Mouse (Mus musculus) forebrain, embryonic 14.5 days (tissue): ENCODE data around the gene Angpt4. TPM values are rescaled to one million over a fixed set of nuclear protein-coding genes. Genes with fewer than 3 reads are reported as not detected.
A peak's percentile ranks its signal among the peaks of the same experiment; 100 is the strongest.

Experiments used
- ATAC-seq: fragments of 200-750 bp; cut with Nextera tagmentation; 2 replicates; pipeline ENCODE4 v1.8.0; 2017; ENCODE audit warnings: mild to moderate bottlenecking, moderate library complexity
- DNase-seq: peaks from one replicate; pipeline ENCODE4 v3.0.0-alpha.2; 2015; ENCODE audit warnings: low spot score
- H3K27ac ChIP-seq: fragments of 300-500 bp; sonication (generic); 2 replicates; pipeline ENCODE4 v1.5.1; 2014; ENCODE audit warnings: low read depth, mild to moderate bottlenecking, control low read depth, low read length, moderate library complexity
- H3K27me3 ChIP-seq: fragments of 300-500 bp; sonication (generic); replicated peaks from 2 replicates; pipeline ENCODE4 v1.6.1; 2014; ENCODE audit warnings: low read length, control low read depth, mixed read lengths; ENCODE audit not compliant: control insufficient read depth, insufficient read depth
- H3K36me3 ChIP-seq: fragments of 300-500 bp; sonication (generic); 2 replicates; pipeline ENCODE4 v1.6.1; 2014; ENCODE audit warnings: low read length, control low read depth; ENCODE audit not compliant: control insufficient read depth, insufficient read depth
- H3K4me1 ChIP-seq: fragments of 300-500 bp; sonication (generic); 2 replicates; pipeline ENCODE4 v1.6.1; 2014; ENCODE audit warnings: antibody characterized with exemption, low read length, control low read depth; ENCODE audit not compliant: control insufficient read depth, insufficient read depth
- H3K4me2 ChIP-seq: fragments of 300-500 bp; sonication (generic); 2 replicates; pipeline ENCODE4 v1.6.1; 2014; ENCODE audit warnings: mild to moderate bottlenecking, control low read depth, low read length
- H3K4me3 ChIP-seq: fragments of 300-500 bp; sonication (generic); 2 replicates; pipeline ENCODE4 v1.5.1; 2014; ENCODE audit warnings: low read depth, low read length, control low read depth
- H3K9ac ChIP-seq: fragments of 300-500 bp; sonication (generic); 2 replicates; pipeline ENCODE4 v1.6.1; 2014; ENCODE audit warnings: mild to moderate bottlenecking, low read length, control low read depth, moderate library complexity
- H3K9me3 ChIP-seq: fragments of 300-500 bp; sonication (generic); replicated peaks from 2 replicates; pipeline ENCODE4 v1.6.1; 2016; ENCODE audit warnings: low read length, control low read depth, mixed read lengths; ENCODE audit not compliant: control insufficient read depth
- WGBS: fragments of 180-500 bp; shearing (Covaris S2); extraction: QIAGEN DNeasy Blood & Tissue Kit; methylation state at CpG from one replicate; pipeline ENCODE4 v1.1.7; 2014; 5-methylcytosine and 5-hydroxymethylcytosine counted together
- polyA plus RNA-seq: library from polyadenylated mRNA; unstranded; fragments of >200 nt; fragmentation: Nextera tagmentation; extraction: Ambion mirVana; gene quantifications from 2 replicates; pipeline ENCODE4 v1.2.1, GENCODE M21; 2014

The Angpt4 gene
- polyA plus RNA-seq, 1 experiment from 2014 or later = not detected

- Histone ChIP-seq H3K36me3 (no peaks in the 10 kb centered on the region), H3K4me3 (no peak overlapping the region), H3K27me3 (no peaks in the 10 kb centered on the region), H3K9ac (no peak overlapping the region), H3K4me2 (no peak overlapping the region), H3K27ac (no peak overlapping the region), H3K9me3 (no peaks in the 10 kb centered on the region), H3K4me1 (no peaks in the 10 kb centered on the region)
- no peak for ATAC-seq
- DNase-seq = no peak
- 69% methylated on average over 2 of the region's 2 CpGs for WGBS
Measured at GRCm38 (mm10) chr2:151944106-151944505, 33.1 kb downstream of the Angpt4 start.

GRCm38 (mm10) chr2:151947617-151948016 lies 36.6 kb downstream of the Angpt4 start:
- WGBS = 89% methylated on average over 2 of the region's 2 CpGs

GRCm38 (mm10) chr2:151948311-151948710 lies 37.3 kb downstream of the Angpt4 start:
- Histone ChIP-seq H3K36me3 (no peaks in the 10 kb centered on the region), H3K27ac (no peak overlapping the region), H3K4me3 (no peak overlapping the region), H3K27me3 (no peaks in the 10 kb centered on the region), H3K9ac (no peak overlapping the region), H3K4me1 (no peaks in the 10 kb centered on the region), H3K9me3 (no peaks in the 10 kb centered on the region), H3K4me2 (no peak overlapping the region)
- ATAC-seq (no peak), DNase-seq (no peak)
- WGBS = 87% methylated on average over 7 of the region's 7 CpGs

More at GRCm38 (mm10) chr2:151947617-151948016, 36.6 kb downstream of the Angpt4 start:
- ATAC-seq (no peak), DNase-seq (no peak)
- Histone ChIP-seq H3K4me3 (no peak overlapping the region), H3K27ac (no peak overlapping the region), H3K27me3 (no peaks in the 10 kb centered on the region), H3K4me2 (no peak overlapping the region), H3K9me3 (no peaks in the 10 kb centered on the region), H3K4me1 (no peaks in the 10 kb centered on the region), H3K9ac (no peak overlapping the region), H3K36me3 (no peaks in the 10 kb centered on the region)

GRCm38 (mm10) chr2:151949082-151949774 lies 38.2 kb downstream of the Angpt4 start:
- no peak overlapping the region for H3K4me2 ChIP-seq
- ATAC-seq = peak; percentile 44; the same call in 1 of the 2 replicates

GRCm38 (mm10) chr2:151953665-151954064 lies 42.7 kb downstream of the Angpt4 start:
- H3K27ac ChIP-seq = no peak overlapping the region
- H3K4me1 ChIP-seq = peaks cover 4% of the 10 kb centered on the region; the same call in 1 of the 2 replicates
- H3K9ac ChIP-seq = no peak overlapping the region
- H3K27me3 ChIP-seq = no peaks in the 10 kb centered on the region
- no peak overlapping the region for H3K4me3 ChIP-seq
- ATAC-seq (no peak), DNase-seq (no peak)
- 88% methylated on average over 8 of the region's 8 CpGs for WGBS
- H3K36me3 ChIP-seq = no peaks in the 10 kb centered on the region
- no peaks in the 10 kb centered on the region for H3K9me3 ChIP-seq
- H3K4me2 ChIP-seq = no peak overlapping the region

More at GRCm38 (mm10) chr2:151949082-151949774, 38.2 kb downstream of the Angpt4 start:
- Histone ChIP-seq H3K36me3 (no peaks in the 10 kb centered on the region), H3K27me3 (no peaks in the 10 kb centered on the region), H3K27ac (no peak overlapping the region), H3K4me3 (no peak overlapping the region), H3K9me3 (no peaks in the 10 kb centered on the region), H3K9ac (no peak overlapping the region), H3K4me1 (no peaks in the 10 kb centered on the region)
- WGBS = 63% methylated on average over 2 of the region's 2 CpGs
- DNase-seq = peak; percentile 51

- Histone ChIP-seq H3K9ac (no peak overlapping the region), H3K4me1 (peaks cover 5% of the 10 kb centered on the region), H3K4me3 (no peak overlapping the region), H3K9me3 (no peaks in the 10 kb centered on the region), H3K27me3 (no peaks in the 10 kb centered on the region), H3K4me2 (no peak overlapping the region), H3K36me3 (no peaks in the 10 kb centered on the region), H3K27ac (no peak overlapping the region)
- 63% methylated on average over 4 of the region's 4 CpGs for WGBS
- ATAC-seq (peak; percentile 28; the same call in 1 of the 2 replicates), DNase-seq (no peak)
Measured at GRCm38 (mm10) chr2:151956500-151957137, 45.6 kb downstream of the Angpt4 start.

GRCm38 (mm10) chr2:151959274-151959673 lies 48.3 kb downstream of the Angpt4 start:
- no peaks in the 10 kb centered on the region for H3K36me3 ChIP-seq
- no peak overlapping the region for H3K4me3 ChIP-seq
- ATAC-seq (no peak), DNase-seq (no peak)
- H3K27me3 ChIP-seq = no peaks in the 10 kb centered on the region
- H3K9ac ChIP-seq = no peak overlapping the region
- WGBS = 54% methylated on average over 5 of the region's 5 CpGs
- H3K27ac ChIP-seq = no peak overlapping the region
- peaks cover 19% of the 10 kb centered on the region for H3K4me1 ChIP-seq
- H3K9me3 ChIP-seq = no peaks in the 10 kb centered on the region
- no peak overlapping the region for H3K4me2 ChIP-seq

GRCm38 (mm10) chr2:151961284-151962196 lies 50.5 kb downstream of the Angpt4 start:
- 41% methylated on average over 9 of the region's 9 CpGs for WGBS
- DNase-seq = no peak
- peaks cover 20% of the 10 kb centered on the region for H3K4me1 ChIP-seq

More at GRCm38 (mm10) chr2:151961284-151962196, 50.5 kb downstream of the Angpt4 start:
- Histone ChIP-seq H3K27me3 (no peaks in the 10 kb centered on the region), H3K27ac (no peak overlapping the region), H3K36me3 (no peaks in the 10 kb centered on the region), H3K4me2 (no peak overlapping the region), H3K4me3 (no peak overlapping the region), H3K9ac (no peak overlapping the region), H3K9me3 (no peaks in the 10 kb centered on the region)
- ATAC-seq = no peak
